Mouse (Mus musculus) heart, adult 2 months (tissue): ENCODE measurements at regions not wholly inside any gene's neighbourhood (a gene's known extent, or its start where the extent isn't known, plus 50 kb on each side); places are given as distances from the start of the nearest gene placed in this dataset.

Experiments
- DNase-seq, 2 experiments: peaks; one replicate each; pipeline ENCODE4 v3.0.0; 2021
- H3K27ac ChIP-seq: fragments of 200-600 bp; 2 replicates; pipeline ENCODE4 v1.8.1; 2022
- H3K27me3 ChIP-seq: fragments of 200-500 bp; 2 replicates; pipeline ENCODE4 v1.6.1; 2012; ENCODE audit warnings: mild to moderate bottlenecking, low read length, inconsistent platforms, mixed read lengths; ENCODE audit not compliant: control insufficient read depth, insufficient read depth
- H3K36me3 ChIP-seq: fragments of 200-500 bp; 2 replicates; pipeline ENCODE4 v1.6.1; 2012; ENCODE audit warnings: low read length, inconsistent platforms; ENCODE audit not compliant: control insufficient read depth, insufficient read depth
- H3K4me1 ChIP-seq: fragments of 200-500 bp; 2 replicates; pipeline ENCODE4 v1.6.1; 2011; ENCODE audit warnings: low read length; ENCODE audit not compliant: control insufficient read depth, insufficient read depth
- H3K4me3 ChIP-seq: fragments of 200-600 bp; 2 replicates; pipeline ENCODE4 v1.8.1; 2022
- H3K79me2 ChIP-seq: fragments of 200-500 bp; replicated peaks from 2 replicates; pipeline ENCODE4 v1.6.1; 2012; ENCODE audit warnings: mild to moderate bottlenecking, inconsistent platforms, low read length, moderate library complexity, mixed read lengths; ENCODE audit not compliant: control insufficient read depth, insufficient read depth
- H3K9ac ChIP-seq: fragments of 200-500 bp; 2 replicates; pipeline ENCODE4 v1.6.1; 2012; ENCODE audit warnings: low read depth, mild to moderate bottlenecking, control low read depth, inconsistent platforms, low read length, mixed read lengths
- CTCF ChIP-seq: fragments of 200-600 bp; IDR thresholded peaks from 2 replicates; pipeline ENCODE4 v1.8.1; 2022; ENCODE audit warnings: antibody characterized with exemption, mild to moderate bottlenecking, moderate library complexity
- EP300 ChIP-seq: fragments of 200-500 bp; IDR thresholded peaks from 2 replicates; pipeline ENCODE4 v1.6.1; 2011; ENCODE audit warnings: low read depth, low read length, control low read depth; ENCODE audit not compliant: insufficient read depth
- POLR2A ChIP-seq: fragments of 200-500 bp; IDR thresholded peaks from 2 replicates; pipeline ENCODE4 v1.6.1; 2011; ENCODE audit warnings: mild to moderate bottlenecking, low read depth, low read length, control low read depth; ENCODE audit not compliant: insufficient read depth
- WGBS: fragments of 180-500 bp; shearing (Covaris S2); methylation state at CpG from one replicate; pipeline ENCODE4 v1.1.7; 2018; 5-methylcytosine and 5-hydroxymethylcytosine counted together
- intact Hi-C: fragments of 180-260 bp; cut with DNase I; formaldehyde crosslinking; loops from one replicate; pipeline ENCODE4 v1.15.1; 2025

GRCm38 (mm10) chr3:38138014-38138413 lies 346.6 kb downstream of the Ankrd50 start:
- Histone ChIP-seq H3K4me1 (peaks cover 5% of the 10 kb centered on the region), H3K36me3 (peaks cover 3% of the 10 kb centered on the region; the same call in 1 of the 2 replicates), H3K9ac (no peak overlapping the region), H3K27ac (peak overlapping the region; percentile 31; the same call in 1 of the 2 replicates), H3K27me3 (no peaks in the 10 kb centered on the region), H3K79me2 (no peaks in the 10 kb centered on the region), H3K4me3 (no peak overlapping the region)
- intact Hi-C loops, result no loop called here
- TF ChIP-seq EP300, result no peak
- no peak for TF ChIP-seq POLR2A
- TF ChIP-seq CTCF, result no peak
- WGBS, result 37% methylated on average over 5 of the region's 5 CpGs
- DNase-seq, result no peak

- TF ChIP-seq POLR2A (no peak), EP300 (no peak), CTCF (no peak)
- WGBS, result 78% methylated on average over 10 of the region's 10 CpGs
- H3K4me1 ChIP-seq, result peaks cover 5% of the 10 kb centered on the region
- intact Hi-C loops, result no loop called here
- no peak for DNase-seq
- H3K27ac ChIP-seq, result peak overlapping the region; percentile 12; the same call in 1 of the 2 replicates
- H3K9ac ChIP-seq, result no peak overlapping the region
- no peaks in the 10 kb centered on the region for H3K27me3 ChIP-seq
- no peaks in the 10 kb centered on the region for H3K79me2 ChIP-seq
- no peak overlapping the region for H3K4me3 ChIP-seq
- H3K36me3 ChIP-seq, result peaks cover 3% of the 10 kb centered on the region; the same call in 1 of the 2 replicates
Measured at GRCm38 (mm10) chr3:38135808-38136214, 348.8 kb downstream of the Ankrd50 start.

- intact Hi-C loops, result no loop called here
- no peak for DNase-seq
- Histone ChIP-seq H3K4me3 (no peak overlapping the region), H3K79me2 (no peaks in the 10 kb centered on the region), H3K9ac (no peak overlapping the region), H3K36me3 (peaks cover 3% of the 10 kb centered on the region; the same call in 1 of the 2 replicates), H3K27ac (no peak overlapping the region), H3K4me1 (peaks cover 6% of the 10 kb centered on the region), H3K27me3 (no peaks in the 10 kb centered on the region)
- 92% methylated on average over 4 of the region's 4 CpGs for WGBS
- TF ChIP-seq POLR2A (no peak), CTCF (no peak), EP300 (no peak)
Measured at GRCm38 (mm10) chr3:38134425-38134824, 350.2 kb downstream of the Ankrd50 start.

GRCm38 (mm10) chr3:38131887-38132220 lies 352.8 kb downstream of the Ankrd50 start:
- Histone ChIP-seq H3K79me2 (no peaks in the 10 kb centered on the region), H3K4me3 (no peak overlapping the region), H3K4me1 (peaks cover 6% of the 10 kb centered on the region), H3K9ac (no peak overlapping the region), H3K27me3 (no peaks in the 10 kb centered on the region), H3K36me3 (no peaks in the 10 kb centered on the region), H3K27ac (no peak overlapping the region)
- WGBS, result 92% methylated on average over 3 of the region's 3 CpGs
- intact Hi-C loops, result no loop called here
- DNase-seq, result no peak
- no peak for TF ChIP-seq EP300
- TF ChIP-seq CTCF, result no peak
- no peak for TF ChIP-seq POLR2A

- WGBS, result 88% methylated on average over 12 of the region's 12 CpGs
- no peak for DNase-seq
Measured at GRCm38 (mm10) chr3:38131176-38131886, 353.3 kb downstream of the Ankrd50 start.

GRCm38 (mm10) chr3:38130088-38130487 lies 354.6 kb downstream of the Ankrd50 start:
- Histone ChIP-seq H3K4me3 (no peak overlapping the region), H3K79me2 (no peaks in the 10 kb centered on the region)
- intact Hi-C loops, result no loop called here

More at GRCm38 (mm10) chr3:38131176-38131886, 353.3 kb downstream of the Ankrd50 start:
- no peaks in the 10 kb centered on the region for H3K36me3 ChIP-seq
- H3K27me3 ChIP-seq, result no peaks in the 10 kb centered on the region
- no peaks in the 10 kb centered on the region for H3K79me2 ChIP-seq
- H3K4me3 ChIP-seq, result no peak overlapping the region
- no peak for TF ChIP-seq EP300
- TF ChIP-seq POLR2A, result no peak
- no peak for TF ChIP-seq CTCF
- no peak overlapping the region for H3K9ac ChIP-seq
- peaks cover 6% of the 10 kb centered on the region for H3K4me1 ChIP-seq
- no peak overlapping the region for H3K27ac ChIP-seq
- intact Hi-C loops, result no loop called here

More at GRCm38 (mm10) chr3:38130088-38130487, 354.6 kb downstream of the Ankrd50 start:
- DNase-seq, result no peak
- TF ChIP-seq POLR2A (no peak), CTCF (no peak), EP300 (no peak)
- Histone ChIP-seq H3K27me3 (no peaks in the 10 kb centered on the region), H3K36me3 (no peaks in the 10 kb centered on the region), H3K9ac (no peak overlapping the region), H3K27ac (no peak overlapping the region), H3K4me1 (peaks cover 6% of the 10 kb centered on the region)
- WGBS, result 39% methylated on average over 1 of the region's 1 CpGs
